Mouse (Mus musculus) liver, embryonic 14.5 days (tissue): ENCODE measurements around the gene Chst14. TPM values are rescaled to one million over a fixed set of nuclear protein-coding genes. Genes with fewer than 3 reads are reported as not detected.

Experiments used
- ATAC-seq: fragments of 200-750 bp; cut with Nextera tagmentation; 2 replicates; pipeline ENCODE4 v1.8.0; 2017; ENCODE audit warnings: moderate number of reproducible peaks, mild to moderate bottlenecking, moderate library complexity; ENCODE audit not compliant: insufficient read depth
- DNase-seq, 3 experiments: peaks; one replicate each; pipeline ENCODE4 v3.0.0-alpha.2; 2012 to 2013; ENCODE audit warnings: low read depth in 3 of 3, low spot score in 3 of 3
- H3K27ac ChIP-seq: fragments of 300-500 bp; sonication (generic); 2 replicates; pipeline ENCODE4 v1.5.1; 2014; ENCODE audit warnings: moderate library complexity, mild to moderate bottlenecking, control low read depth, inconsistent platforms
- H3K27me3 ChIP-seq: fragments of 300-500 bp; sonication (generic); 2 replicates; pipeline ENCODE4 v1.6.1; 2014; ENCODE audit warnings: mild to moderate bottlenecking, low read length, moderate library complexity; ENCODE audit not compliant: control insufficient read depth, insufficient read depth
- H3K36me3 ChIP-seq: fragments of 300-500 bp; sonication (generic); replicated peaks from 2 replicates; pipeline ENCODE4 v1.6.1; 2014; ENCODE audit warnings: low read depth; ENCODE audit not compliant: control insufficient read depth, insufficient read depth
- H3K4me1 ChIP-seq, 2 experiments: fragments of 200-500 bp in 1 of 2; fragments of 300-500 bp in 1 of 2; sonication (generic) in 1 of 2; replicated peaks; 2 replicates each; pipeline ENCODE4 v1.6.1; 2012 to 2014; ENCODE audit warnings: antibody characterized with exemption in 1 of 2, inconsistent platforms in 1 of 2, low read length in 1 of 2; ENCODE audit not compliant: control insufficient read depth in 2 of 2, insufficient read depth in 2 of 2
- H3K4me2 ChIP-seq: fragments of 300-500 bp; sonication (generic); 2 replicates; pipeline ENCODE4 v1.6.1; 2014; ENCODE audit warnings: low read depth, mild to moderate bottlenecking, control low read depth, moderate library complexity
- H3K4me3 ChIP-seq, 2 experiments: fragments of 200-500 bp in 1 of 2; fragments of 300-500 bp in 1 of 2; sonication (generic) in 1 of 2; 2 replicates each; pipeline ENCODE4 v1.5.1; 2012 to 2014; ENCODE audit warnings: low read depth in 2 of 2, low read length in 2 of 2, mild to moderate bottlenecking in 2 of 2, control low read depth in 1 of 2, inconsistent platforms in 1 of 2, moderate library complexity in 1 of 2; ENCODE audit not compliant: insufficient read depth in 1 of 2
- H3K9ac ChIP-seq: fragments of 300-500 bp; sonication (generic); replicated peaks from 2 replicates; pipeline ENCODE4 v1.6.1; 2014; ENCODE audit warnings: mild to moderate bottlenecking, control low read depth, moderate library complexity
- H3K9me3 ChIP-seq: fragments of 300-500 bp; sonication (generic); 2 replicates; pipeline ENCODE4 v1.6.1; 2016; ENCODE audit warnings: low read length, mixed read lengths; ENCODE audit not compliant: control insufficient read depth
- CTCF ChIP-seq: IDR thresholded peaks from 2 replicates; pipeline ENCODE4 v1.5.1; 2016; ENCODE audit warnings: antibody characterized with exemption, low read depth, control low read depth
- EP300 ChIP-seq: IDR thresholded peaks from 2 replicates; pipeline ENCODE4 v1.6.1; 2016; ENCODE audit warnings: antibody characterized with exemption, low read depth
- WGBS: fragments of 180-500 bp; shearing (Covaris S2); extraction: QIAGEN DNeasy Blood & Tissue Kit; methylation state at CpG from one replicate; pipeline ENCODE4 v1.1.7; 2014; ENCODE audit not compliant: insufficient replicate concordance; 5-methylcytosine and 5-hydroxymethylcytosine counted together
- polyA plus RNA-seq, 2 experiments: library from polyadenylated mRNA; depleted of rRNA in 1 of 2; stranded (reverse) in 1 of 2; unstranded in 1 of 2; fragments of >200 nt; fragmentation: Nextera tagmentation in 1 of 2; extraction: Ambion mirVana in 1 of 2; gene quantifications; 2 replicates each; pipeline versions ENCODE4 v1.2.1 to v1.2.3; 2012 to 2014

The Chst14 gene
- polyA plus RNA-seq, 2 experiments: 3.7 to 4.2 TPM

DNA sequence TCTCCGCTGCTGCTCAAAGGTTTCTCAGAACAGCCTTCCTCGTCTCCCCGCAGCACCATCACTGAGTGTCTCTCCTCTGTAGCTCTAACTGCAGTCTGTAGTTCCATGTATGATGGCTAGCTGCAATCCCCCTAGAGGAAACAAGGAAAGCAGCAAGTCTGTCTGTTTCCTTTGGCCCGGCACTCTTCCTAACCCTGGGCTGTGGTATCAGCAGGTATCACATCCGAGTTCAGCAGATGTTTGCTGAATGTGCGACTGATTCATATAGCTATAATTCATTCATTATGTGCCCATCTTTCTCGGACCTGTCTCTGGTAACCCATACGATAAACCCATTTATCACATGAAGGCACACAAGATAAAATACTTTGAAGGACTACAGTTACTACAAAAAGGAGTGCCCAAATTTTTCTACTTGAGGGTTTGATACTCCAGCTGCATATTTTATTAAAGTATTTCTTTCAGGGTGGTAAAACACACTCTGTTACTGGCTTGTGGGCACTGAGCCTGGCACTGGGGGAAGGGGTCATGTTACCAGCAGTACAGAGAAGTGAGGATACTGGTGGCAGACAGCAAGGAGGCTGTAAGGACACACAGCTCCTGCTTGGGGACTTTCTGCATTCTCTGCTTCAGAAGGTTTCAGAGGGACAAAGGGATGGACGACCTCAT, 36.8 kb downstream of the Chst14 start:
- ATAC-seq: peak; percentile 80
- WGBS: 27% methylated on average over 9 of the region's 9 CpGs
- no peaks in the 10 kb centered on the region for H3K27me3 ChIP-seq
- no peaks in the 10 kb centered on the region for H3K9me3 ChIP-seq
- no peak overlapping the region; a peak in 1 of 4 replicates for H3K4me3 ChIP-seq
- peak overlapping the region; percentile 44 for H3K4me2 ChIP-seq
- H3K27ac ChIP-seq: peak overlapping the region; percentile 74
- H3K4me1 ChIP-seq: peaks cover 37 to 48% of the 10 kb centered on the region in 2 experiments
- peak overlapping the region; percentile 33 for H3K9ac ChIP-seq
- DNase-seq: peak; percentile 42 to 57 (median 48)
- H3K36me3 ChIP-seq: no peaks in the 10 kb centered on the region
- TF ChIP-seq EP300: peak; percentile 71
- TF ChIP-seq CTCF: peak; percentile 63

DNA sequence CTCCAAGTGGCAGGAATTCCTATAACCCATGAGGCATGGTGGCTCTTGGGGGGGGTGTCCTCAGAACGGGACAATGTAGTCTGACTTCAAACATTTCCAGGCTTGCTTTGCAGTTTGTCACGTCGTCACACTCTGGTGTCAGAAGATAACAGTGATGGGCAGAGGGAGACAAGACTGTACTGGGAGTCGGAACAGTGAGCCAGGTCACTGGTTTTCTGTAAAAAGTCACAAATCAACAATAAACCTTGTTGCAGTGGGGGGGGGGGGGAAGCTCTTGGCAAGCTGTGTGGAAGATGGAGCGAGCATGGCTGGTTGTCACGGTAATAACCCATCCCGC, 37.3 kb downstream of the Chst14 start:
- peaks cover 37 to 49% of the 10 kb centered on the region in 2 experiments for H3K4me1 ChIP-seq
- H3K27ac ChIP-seq: peak overlapping the region; percentile 74
- WGBS: 32% methylated on average over 7 of the region's 7 CpGs
- no peaks in the 10 kb centered on the region for H3K36me3 ChIP-seq
- H3K9ac ChIP-seq: peak overlapping the region; percentile 33
- DNase-seq: peak; percentile 53 to 69 (median 55)
- H3K27me3 ChIP-seq: no peaks in the 10 kb centered on the region
- H3K4me2 ChIP-seq: peak overlapping the region; percentile 44
- no peaks in the 10 kb centered on the region for H3K9me3 ChIP-seq
- H3K4me3 ChIP-seq: no peak overlapping the region; a peak in 1 of 4 replicates
- ATAC-seq: peak; percentile 89
- TF ChIP-seq CTCF (no peak), EP300 (peak; percentile 83)

DNA sequence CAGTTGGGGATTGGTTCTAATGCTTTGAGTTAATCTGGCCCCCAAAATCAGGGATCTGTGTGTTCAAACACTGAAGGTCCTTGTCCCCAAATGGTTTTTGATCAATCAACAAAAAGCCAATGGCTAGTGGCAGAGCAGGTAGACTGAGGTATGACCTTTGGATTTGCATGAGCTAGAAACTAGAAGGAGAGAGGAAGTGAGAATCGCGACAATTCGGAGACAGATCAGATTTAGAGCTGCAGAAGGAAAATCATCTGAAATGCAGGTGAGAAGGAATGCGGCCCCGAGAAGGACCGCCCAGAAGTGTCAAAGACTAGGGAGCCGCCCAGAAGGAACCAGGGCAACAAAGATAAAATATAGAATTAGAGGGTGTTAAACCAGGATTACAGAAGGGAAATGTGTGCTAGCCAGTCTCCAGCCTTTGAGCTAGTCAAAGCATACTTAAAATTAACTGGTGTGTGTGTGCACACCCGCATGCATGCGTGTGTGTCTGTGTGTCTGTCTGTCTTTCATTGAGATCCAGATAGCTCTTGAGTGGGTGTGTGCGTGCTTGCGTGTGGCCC, 43.4 kb downstream of the Chst14 start:
- H3K4me2 ChIP-seq: no peak overlapping the region
- peaks cover 5 to 12% of the 10 kb centered on the region in 2 experiments; a peak in 3 of 4 replicates for H3K4me1 ChIP-seq
- H3K36me3 ChIP-seq: no peaks in the 10 kb centered on the region
- H3K4me3 ChIP-seq: no peak overlapping the region
- ATAC-seq: peak; percentile 39; the same call in 1 of the 2 replicates
- no peak overlapping the region for H3K27ac ChIP-seq
- DNase-seq: no peak
- 55% methylated on average over 11 of the region's 11 CpGs for WGBS
- H3K9ac ChIP-seq: no peak overlapping the region
- no peaks in the 10 kb centered on the region for H3K9me3 ChIP-seq
- H3K27me3 ChIP-seq: peaks cover 2% of the 10 kb centered on the region
- TF ChIP-seq CTCF: no peak
- 0 out of 2 replicates have a peak, but pooled peaks have one; percentile 31 for TF ChIP-seq EP300

DNA sequence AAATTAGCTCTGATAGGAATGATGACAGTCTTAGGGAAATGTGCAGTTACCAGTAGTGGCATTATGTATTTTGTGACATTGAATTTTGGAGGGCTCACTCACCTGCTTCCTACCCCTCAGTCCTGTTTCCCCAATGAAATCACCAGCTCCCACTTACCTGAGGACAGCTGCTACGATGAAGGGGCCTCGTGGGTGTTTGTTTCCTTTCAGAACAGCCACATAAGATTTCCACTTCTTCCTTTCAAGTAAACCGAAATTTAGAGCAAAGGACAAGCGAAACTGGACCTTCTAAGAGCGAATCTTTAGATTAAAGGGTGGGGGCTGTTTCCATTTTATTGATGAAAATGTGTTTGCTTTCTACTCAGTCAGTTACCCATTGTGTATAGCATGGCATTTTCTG, 45.8 kb downstream of the Chst14 start:
- Histone ChIP-seq H3K4me3 (no peak overlapping the region), H3K4me1 (peaks cover 9 to 22% of the 10 kb centered on the region in 2 experiments), H3K27ac (no peak overlapping the region), H3K9me3 (no peaks in the 10 kb centered on the region), H3K9ac (no peak overlapping the region), H3K4me2 (peak overlapping the region; percentile 74), H3K36me3 (no peaks in the 10 kb centered on the region), H3K27me3 (peaks cover 24% of the 10 kb centered on the region)
- TF ChIP-seq EP300 (no peak), CTCF (no peak)
- no peak for DNase-seq
- 57% methylated on average over 5 of the region's 5 CpGs for WGBS
- ATAC-seq: no peak

DNA sequence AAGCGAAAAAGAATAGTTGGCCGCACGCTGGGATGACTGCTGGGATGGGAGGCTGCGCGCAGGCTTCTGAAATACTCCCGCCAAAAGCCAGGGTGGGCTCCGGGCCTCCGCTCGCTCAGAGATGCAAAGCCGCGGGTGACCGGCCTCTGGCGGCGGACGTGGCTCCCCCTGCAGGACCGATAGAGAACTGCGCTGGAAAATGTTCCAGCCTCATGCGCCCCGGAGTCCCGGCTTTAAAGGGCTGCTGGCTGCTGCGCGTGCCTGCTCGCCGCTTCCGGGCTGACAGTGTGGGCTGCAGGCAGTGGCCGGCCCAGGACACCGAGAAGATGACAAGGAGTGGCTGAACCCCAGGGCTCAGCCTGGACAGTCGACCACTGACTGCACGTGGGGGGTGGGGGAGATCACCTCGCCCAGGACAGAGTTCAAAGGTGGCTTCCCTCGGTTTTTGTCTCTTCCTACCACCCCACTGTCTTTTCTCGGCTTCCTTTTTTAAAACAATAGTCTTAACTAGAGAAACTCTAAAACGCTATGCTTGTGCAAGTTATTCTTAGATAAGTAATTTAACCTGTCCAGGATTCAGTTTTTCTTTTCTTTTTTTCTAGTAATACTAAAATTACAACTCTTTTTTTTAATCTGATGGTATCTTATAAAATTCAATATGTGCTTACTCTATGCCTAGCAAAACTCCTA, 46.5 kb downstream of the Chst14 start:
- H3K4me2 ChIP-seq: peak overlapping the region; percentile 74
- under 1% methylated on average over 33 of the region's 33 CpGs for WGBS
- H3K36me3 ChIP-seq: no peaks in the 10 kb centered on the region
- peak; percentile 97 for TF ChIP-seq CTCF
- TF ChIP-seq EP300: no peak; the same call in 1 of the 2 replicates
- H3K27me3 ChIP-seq: peaks cover 32% of the 10 kb centered on the region
- peak overlapping the region; percentile 37 for H3K9ac ChIP-seq
- H3K27ac ChIP-seq: no peak overlapping the region
- H3K9me3 ChIP-seq: no peaks in the 10 kb centered on the region
- peak overlapping the region; percentile 40 to 46 for H3K4me3 ChIP-seq
- DNase-seq (peak; percentile 54 to 62 (median 61)), ATAC-seq (peak; percentile 71)
- H3K4me1 ChIP-seq: peaks cover 9 to 22% of the 10 kb centered on the region in 2 experiments
